Mouse (Mus musculus) MEL (cell line): Measurements from ENCODE around the gene Ncan.

ENCODE experiments used
- CTCF ChIP-seq, 3 experiments: IDR thresholded peaks in 2 of 3; conservative IDR thresholded peaks in 1 of 3; 2 replicates each; pipeline ENCODE4 v1.5.1; 2011 to 2012; ENCODE audit warnings: low read length in 3 of 3, low read depth in 2 of 3, mild to moderate bottlenecking in 2 of 3, improper control_type of control experiment in 1 of 3, inconsistent platforms in 1 of 3, mixed read lengths in 1 of 3, moderate library complexity in 1 of 3; ENCODE audit not compliant: control insufficient read depth in 1 of 3, insufficient read depth in 1 of 3, poor library complexity in 1 of 3, severe bottlenecking in 1 of 3
- EP300 ChIP-seq, 2 experiments: IDR thresholded peaks; 2 replicates each; pipeline ENCODE4 v1.6.1; 2011; ENCODE audit warnings: improper control_type of control experiment in 2 of 2, low read length in 2 of 2, low read depth in 1 of 2, mild to moderate bottlenecking in 1 of 2
- GATA1 ChIP-seq: IDR thresholded peaks from 2 replicates; pipeline ENCODE4 v1.6.1; 2011; ENCODE audit warnings: low read depth, low read length, improper control_type of control experiment
- HCFC1 ChIP-seq: IDR thresholded peaks from 2 replicates; pipeline ENCODE4 v1.6.1; 2012; ENCODE audit warnings: low read depth, mild to moderate bottlenecking, inconsistent platforms, low read length, improper control_type of control experiment, moderate library complexity
- MXI1 ChIP-seq: IDR thresholded peaks from 2 replicates; pipeline ENCODE4 v1.6.1; 2011; ENCODE audit warnings: mild to moderate bottlenecking, low read depth, low read length, improper control_type of control experiment
- NELFE ChIP-seq: IDR thresholded peaks from 2 replicates; pipeline ENCODE4 v1.6.1; 2011; ENCODE audit warnings: low read depth, low read length, improper control_type of control experiment
- POLR2A ChIP-seq, 2 experiments: IDR thresholded peaks; 2 replicates each; pipeline ENCODE4 v1.6.1; 2011 to 2012; ENCODE audit warnings: low read length in 2 of 2, mild to moderate bottlenecking in 2 of 2, control low read depth in 1 of 2, improper control_type of control experiment in 1 of 2, low read depth in 1 of 2, moderate library complexity in 1 of 2; ENCODE audit not compliant: control insufficient read depth in 1 of 2, insufficient read depth in 1 of 2, poor library complexity in 1 of 2
- RCOR1 ChIP-seq: IDR thresholded peaks from 2 replicates; pipeline ENCODE4 v1.6.1; 2012; ENCODE audit warnings: low read depth, mild to moderate bottlenecking, inconsistent platforms, low read length, improper control_type of control experiment
- TAL1 ChIP-seq: IDR thresholded peaks from 2 replicates; pipeline ENCODE4 v1.6.1; 2012; ENCODE audit warnings: mild to moderate bottlenecking, inconsistent platforms, low read length, moderate library complexity, mixed read lengths
- TCF12 ChIP-seq: IDR thresholded peaks from 2 replicates; pipeline ENCODE4 v1.6.1; 2014; ENCODE audit warnings: low read depth, mild to moderate bottlenecking, inconsistent platforms, low read length, improper control_type of control experiment, moderate library complexity
- UBTF ChIP-seq: IDR thresholded peaks from 2 replicates; pipeline ENCODE4 v1.6.1; 2012; ENCODE audit warnings: low read depth, mild to moderate bottlenecking, inconsistent platforms, low read length, improper control_type of control experiment, moderate library complexity, borderline replicate concordance; ENCODE audit not compliant: insufficient read depth
- ZKSCAN1 ChIP-seq: IDR thresholded peaks from 2 replicates; pipeline ENCODE4 v1.6.1; 2012; ENCODE audit warnings: low read depth, mild to moderate bottlenecking, inconsistent platforms, low read length, improper control_type of control experiment, moderate library complexity

DNA sequence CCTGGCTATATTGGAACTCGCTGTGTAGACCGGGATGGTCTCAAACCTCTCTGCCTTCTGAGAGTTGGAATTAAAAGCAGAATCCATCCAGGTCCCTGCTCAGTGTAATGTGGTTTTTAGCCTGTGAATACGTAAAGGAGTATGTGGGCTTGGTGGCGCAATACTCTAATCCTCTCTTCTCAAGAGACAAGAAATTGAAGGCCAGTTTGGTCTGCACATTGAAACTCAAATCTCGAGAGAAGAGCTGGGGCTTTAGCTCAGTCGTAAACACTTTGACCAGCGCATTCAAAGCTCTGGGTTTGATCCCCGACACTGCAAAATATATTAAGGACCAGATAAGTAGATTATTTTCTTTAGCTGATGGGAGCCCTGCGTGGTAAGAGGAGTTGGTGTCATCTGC lies 19.3 kb upstream of the Ncan start:
- TF ChIP-seq CTCF (IDR thresholded peaks at IDR 0.05 in 2 of 3, conservative IDR thresholded peaks at IDR 0.05 in 1 of 3; ENCODE audit: control insufficient read depth in 1 of 3, insufficient read depth in 1 of 3, low read depth in 2 of 3, low read length in 3 of 3, poor library complexity in 1 of 3, severe bottlenecking in 1 of 3) (no peak), HCFC1 (no peak), POLR2A (IDR thresholded peaks at IDR 0.05; ENCODE audit: control insufficient read depth in 1 of 2, insufficient read depth in 1 of 2, low read depth in 1 of 2, low read length in 2 of 2, poor library complexity in 1 of 2) (0 out of 4 replicates have a peak, but pooled peaks of 1 of the 2 experiments have one; percentile 5), UBTF (no peak), TCF12 (no peak), TAL1 (no peak), NELFE (no peak), GATA1 (no peak), ZKSCAN1 (no peak), MXI1 (no peak; the same call in 1 of the 2 replicates), RCOR1 (no peak), EP300 (IDR thresholded peaks at IDR 0.05; ENCODE audit: low read depth in 1 of 2, low read length in 2 of 2) (no peak)
